Mouse (Mus musculus) ES-E14 (cell line): ENCODE data around the gene Ube2z.

ENCODE experiments used
- CHD2 ChIP-seq: IDR thresholded peaks from 2 replicates; pipeline ENCODE4 v1.6.1; 2014; ENCODE audit warnings: mild to moderate bottlenecking, low read depth, low read length, inconsistent platforms
- HCFC1 ChIP-seq: IDR thresholded peaks from 2 replicates; pipeline ENCODE4 v1.6.1; 2012; ENCODE audit warnings: low read length, inconsistent platforms, borderline replicate concordance; ENCODE audit not compliant: insufficient read depth
- MAFK ChIP-seq: IDR thresholded peaks from 2 replicates; pipeline ENCODE4 v1.6.1; 2014; ENCODE audit warnings: mild to moderate bottlenecking, low read depth, low read length, inconsistent platforms; ENCODE audit not compliant: insufficient read depth
- ZC3H11A ChIP-seq: IDR thresholded peaks from 2 replicates; pipeline ENCODE4 v1.6.1; 2012; ENCODE audit warnings: low read depth, mild to moderate bottlenecking, inconsistent platforms, low read length, borderline replicate concordance
- ZNF384 ChIP-seq: IDR thresholded peaks from 2 replicates; pipeline ENCODE4 v1.6.1; 2012; ENCODE audit warnings: low read depth, low read length, inconsistent platforms

DNA sequence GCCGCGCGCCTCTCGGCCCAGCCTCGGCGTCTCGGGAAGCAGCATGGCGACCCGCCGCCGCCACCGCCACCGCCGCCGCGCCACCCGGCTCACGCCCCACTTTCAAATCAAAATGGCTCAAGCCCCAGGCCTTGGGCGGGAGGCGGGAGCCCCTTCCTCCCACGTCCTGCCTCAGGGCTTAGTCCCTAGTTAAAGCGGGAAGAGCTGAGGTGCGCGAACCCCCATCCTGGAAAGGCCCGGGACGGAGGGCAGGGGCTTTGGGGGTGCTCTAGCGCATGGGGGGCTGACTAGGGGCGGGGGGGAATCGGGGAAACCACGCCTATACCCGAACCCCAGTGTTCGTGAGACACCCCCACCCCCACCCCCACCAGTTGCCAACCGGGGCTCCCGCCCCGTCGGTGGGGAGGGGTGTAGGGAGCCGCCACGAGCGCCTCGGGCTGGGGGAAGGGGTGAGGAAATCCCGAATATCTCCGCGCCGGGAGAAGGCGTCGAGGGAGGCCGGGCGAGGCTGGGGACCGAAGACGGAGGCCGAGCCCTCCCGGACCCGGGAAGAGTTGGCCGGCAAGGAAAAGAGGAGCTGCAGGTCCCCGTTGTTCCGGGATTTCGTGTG lies 60.3 kb downstream of the Ube2z start:
- no peak for TF ChIP-seq CHD2
- TF ChIP-seq ZC3H11A: no peak
- TF ChIP-seq HCFC1: no peak
- no peak for TF ChIP-seq MAFK
- TF ChIP-seq ZNF384: no peak
